Mouse (Mus musculus) limb, embryonic 15.5 days (tissue): ENCODE measurements around the gene Nbl1. TPM values are rescaled to one million over a fixed set of nuclear protein-coding genes. Genes with fewer than 3 reads are reported as not detected.

ENCODE experiments used
- ATAC-seq: fragments of 200-750 bp; cut with Nextera tagmentation; 2 replicates; pipeline ENCODE4 v1.8.0; 2017; ENCODE audit warnings: low read depth, moderate TSS enrichment; ENCODE audit not compliant: insufficient number of reproducible peaks, low FRiP score, low TSS enrichment
- H3K27ac ChIP-seq: fragments of 300-500 bp; sonication (generic); 2 replicates; pipeline ENCODE4 v1.5.1; 2015; ENCODE audit warnings: moderate library complexity, mild to moderate bottlenecking, inconsistent platforms
- H3K27me3 ChIP-seq: fragments of 300-500 bp; sonication (generic); 2 replicates; pipeline ENCODE4 v1.6.1; 2015; ENCODE audit warnings: inconsistent platforms
- H3K36me3 ChIP-seq: fragments of 300-500 bp; sonication (generic); 2 replicates; pipeline ENCODE4 v1.6.1; 2015; ENCODE audit warnings: inconsistent platforms
- H3K4me1 ChIP-seq: fragments of 300-500 bp; sonication (generic); 2 replicates; pipeline ENCODE4 v1.6.1; 2015; ENCODE audit warnings: inconsistent platforms
- H3K4me2 ChIP-seq: fragments of 300-500 bp; sonication (generic); 2 replicates; pipeline ENCODE4 v1.6.1; 2015; ENCODE audit warnings: mild to moderate bottlenecking, inconsistent platforms
- H3K4me3 ChIP-seq: fragments of 300-500 bp; sonication (generic); 2 replicates; pipeline ENCODE4 v1.5.1; 2015; ENCODE audit warnings: mild to moderate bottlenecking, inconsistent platforms
- H3K9ac ChIP-seq: fragments of 300-500 bp; sonication (generic); 2 replicates; pipeline ENCODE4 v1.6.1; 2015; ENCODE audit warnings: inconsistent platforms
- H3K9me3 ChIP-seq: fragments of 300-500 bp; sonication (generic); 2 replicates; pipeline ENCODE4 v1.6.1; 2016; ENCODE audit warnings: inconsistent platforms
- WGBS: fragments of 180-500 bp; shearing (Covaris S2); methylation state at CpG from one replicate; pipeline ENCODE4 v1.1.7; 2015; 5-methylcytosine and 5-hydroxymethylcytosine counted together
- polyA plus RNA-seq: library from polyadenylated mRNA; unstranded; fragments of >200 nt; fragmentation: Nextera tagmentation; extraction: Ambion mirVana; gene quantifications from 2 replicates; pipeline ENCODE4 v1.2.1, GENCODE M21; 2015

Gene Nbl1
- polyA plus RNA-seq, 1 experiment from 2014 or later = 148 TPM

GRCm38 (mm10) chr4:139095406-139095805, 2.6 kb upstream of the Nbl1 start:
- Histone ChIP-seq H3K9ac (no peak overlapping the region), H3K27me3 (peaks cover 13% of the 10 kb centered on the region), H3K36me3 (no peaks in the 10 kb centered on the region), H3K27ac (peak overlapping the region; percentile 8; the same call in 1 of the 2 replicates), H3K9me3 (no peaks in the 10 kb centered on the region), H3K4me3 (no peak overlapping the region), H3K4me2 (no peak overlapping the region), H3K4me1 (peaks cover 41% of the 10 kb centered on the region)
- 13% methylated on average over 1 of the region's 1 CpGs for WGBS
- no peak for ATAC-seq

GRCm38 (mm10) chr4:139093196-139093530, 370 bp upstream of the Nbl1 start:
- Histone ChIP-seq H3K4me3 (peak overlapping the region; percentile 76), H3K9ac (peak overlapping the region; percentile 88; the same call in 1 of the 2 replicates), H3K27ac (peak overlapping the region; percentile 89), H3K4me1 (peaks cover 55% of the 10 kb centered on the region), H3K36me3 (no peaks in the 10 kb centered on the region), H3K27me3 (peaks cover 15% of the 10 kb centered on the region), H3K9me3 (no peaks in the 10 kb centered on the region), H3K4me2 (peak overlapping the region; percentile 92)
- WGBS = 22% methylated on average over 13 of the region's 13 CpGs
- ATAC-seq = no peak

- Histone ChIP-seq H3K27ac (peak overlapping the region; percentile 89), H3K9ac (peak overlapping the region; percentile 88), H3K27me3 (peaks cover 15% of the 10 kb centered on the region), H3K9me3 (no peaks in the 10 kb centered on the region), H3K4me1 (peaks cover 55% of the 10 kb centered on the region), H3K4me3 (peak overlapping the region; percentile 76), H3K36me3 (no peaks in the 10 kb centered on the region), H3K4me2 (peak overlapping the region; percentile 92)
- ATAC-seq = peak; percentile 40; the same call in 1 of the 2 replicates
- WGBS = 4% methylated on average over 28 of the region's 28 CpGs
Observed at GRCm38 (mm10) chr4:139091478-139092355, 1.1 kb downstream of the Nbl1 start.

- no peak for ATAC-seq
- Histone ChIP-seq H3K27ac (peak overlapping the region; percentile 89), H3K27me3 (peaks cover 15% of the 10 kb centered on the region), H3K4me2 (peak overlapping the region; percentile 92), H3K36me3 (no peaks in the 10 kb centered on the region), H3K9ac (peak overlapping the region; percentile 88), H3K4me1 (peaks cover 52% of the 10 kb centered on the region), H3K4me3 (peak overlapping the region; percentile 76), H3K9me3 (no peaks in the 10 kb centered on the region)
- 23% methylated on average over 7 of the region's 7 CpGs for WGBS
Observed at GRCm38 (mm10) chr4:139091066-139091465, 1.7 kb downstream of the Nbl1 start.

- H3K9ac ChIP-seq = no peak overlapping the region
- no peak for ATAC-seq
- peak overlapping the region; percentile 89; the same call in 1 of the 2 replicates for H3K27ac ChIP-seq
- H3K4me2 ChIP-seq = peak overlapping the region; percentile 92
- H3K36me3 ChIP-seq = no peaks in the 10 kb centered on the region
- no peaks in the 10 kb centered on the region for H3K9me3 ChIP-seq
- H3K4me1 ChIP-seq = peaks cover 48% of the 10 kb centered on the region
- peak overlapping the region; percentile 76 for H3K4me3 ChIP-seq
- WGBS = 58% methylated on average over 15 of the region's 15 CpGs
- peaks cover 15% of the 10 kb centered on the region for H3K27me3 ChIP-seq
Observed at GRCm38 (mm10) chr4:139090303-139090940, 2.4 kb downstream of the Nbl1 start.

- Histone ChIP-seq H3K4me2 (0 out of 2 replicates have a peak overlapping the region, but pooled peaks have one; percentile 7), H3K36me3 (peaks cover 12% of the 10 kb centered on the region), H3K9ac (no peak overlapping the region), H3K4me1 (peaks cover 45% of the 10 kb centered on the region), H3K9me3 (no peaks in the 10 kb centered on the region), H3K27ac (no peak overlapping the region), H3K4me3 (no peak overlapping the region), H3K27me3 (peaks cover 13% of the 10 kb centered on the region)
- WGBS = 48% methylated on average over 9 of the region's 9 CpGs
- no peak for ATAC-seq
Observed at GRCm38 (mm10) chr4:139088982-139089671, 3.7 kb downstream of the Nbl1 start.

GRCm38 (mm10) chr4:139086984-139087383, 5.8 kb downstream of the Nbl1 start:
- peaks cover 15% of the 10 kb centered on the region for H3K36me3 ChIP-seq
- H3K27ac ChIP-seq = 0 out of 2 replicates have a peak overlapping the region, but pooled peaks have one; percentile 11
- WGBS = 68% methylated on average over 4 of the region's 4 CpGs
- H3K9me3 ChIP-seq = no peaks in the 10 kb centered on the region
- H3K4me2 ChIP-seq = no peak overlapping the region
- ATAC-seq = no peak
- H3K27me3 ChIP-seq = peaks cover 7% of the 10 kb centered on the region
- no peak overlapping the region for H3K9ac ChIP-seq
- peaks cover 47% of the 10 kb centered on the region for H3K4me1 ChIP-seq
- H3K4me3 ChIP-seq = no peak overlapping the region

GRCm38 (mm10) chr4:139086037-139086436, 6.8 kb downstream of the Nbl1 start:
- H3K27ac ChIP-seq = no peak overlapping the region
- no peaks in the 10 kb centered on the region for H3K9me3 ChIP-seq
- 17% methylated on average over 5 of the region's 5 CpGs for WGBS
- no peak overlapping the region for H3K9ac ChIP-seq
- H3K36me3 ChIP-seq = peaks cover 15% of the 10 kb centered on the region
- ATAC-seq = no peak
- peaks cover 37% of the 10 kb centered on the region for H3K4me1 ChIP-seq
- peaks cover 7% of the 10 kb centered on the region for H3K27me3 ChIP-seq
- no peak overlapping the region for H3K4me2 ChIP-seq
- no peak overlapping the region for H3K4me3 ChIP-seq

GRCm38 (mm10) chr4:139085337-139085736, 7.5 kb downstream of the Nbl1 start:
- Histone ChIP-seq H3K4me3 (no peak overlapping the region), H3K4me1 (peaks cover 30% of the 10 kb centered on the region), H3K9me3 (no peaks in the 10 kb centered on the region), H3K27me3 (peaks cover 2% of the 10 kb centered on the region; the same call in 1 of the 2 replicates), H3K36me3 (peaks cover 15% of the 10 kb centered on the region), H3K9ac (no peak overlapping the region), H3K4me2 (no peak overlapping the region), H3K27ac (no peak overlapping the region)
- WGBS = 75% methylated on average over 11 of the region's 11 CpGs
- ATAC-seq = no peak

GRCm38 (mm10) chr4:139082790-139083564, 9.8 kb downstream of the Nbl1 start:
- no peak overlapping the region for H3K9ac ChIP-seq
- H3K4me3 ChIP-seq = no peak overlapping the region
- H3K27ac ChIP-seq = no peak overlapping the region
- no peak overlapping the region for H3K4me2 ChIP-seq
- H3K9me3 ChIP-seq = no peaks in the 10 kb centered on the region
- H3K4me1 ChIP-seq = peaks cover 20% of the 10 kb centered on the region
- 31% methylated on average over 12 of the region's 12 CpGs for WGBS
- H3K27me3 ChIP-seq = peaks cover 3% of the 10 kb centered on the region; the same call in 1 of the 2 replicates
- ATAC-seq = no peak
- H3K36me3 ChIP-seq = peaks cover 15% of the 10 kb centered on the region

- WGBS = 74% methylated on average over 18 of the region's 18 CpGs
- Histone ChIP-seq H3K27me3 (peaks cover 13% of the 10 kb centered on the region), H3K9ac (no peak overlapping the region), H3K9me3 (no peaks in the 10 kb centered on the region), H3K27ac (no peak overlapping the region), H3K36me3 (peaks cover 15% of the 10 kb centered on the region), H3K4me3 (no peak overlapping the region), H3K4me2 (no peak overlapping the region), H3K4me1 (peaks cover 17% of the 10 kb centered on the region)
- no peak for ATAC-seq
Observed at GRCm38 (mm10) chr4:139081270-139081931, 11.4 kb downstream of the Nbl1 start.
